Mouse (Mus musculus) E14TG2a.4 (cell line): ENCODE measurements around the gene Napsa.

ENCODE experiments used
- H3K27me3 ChIP-seq: 2 replicates; pipeline ENCODE4 v1.6.1; 2014; ENCODE audit warnings: low read length, control low read depth; ENCODE audit not compliant: insufficient read depth
- H3K36me3 ChIP-seq: 2 replicates; pipeline ENCODE4 v1.6.1; 2014; ENCODE audit warnings: low read length, control low read depth; ENCODE audit not compliant: insufficient read depth
- H3K4me1 ChIP-seq: replicated peaks from 2 replicates; pipeline ENCODE4 v1.6.1; 2014; ENCODE audit warnings: low read depth, low read length, control low read depth
- H3K4me3 ChIP-seq: replicated peaks from 2 replicates; pipeline ENCODE4 v1.5.1; 2014; ENCODE audit warnings: mild to moderate bottlenecking, low read length
- H3K9me3 ChIP-seq: 2 replicates; pipeline ENCODE4 v1.6.1; 2014; ENCODE audit warnings: low read length, control low read depth
- CTCF ChIP-seq: conservative IDR thresholded peaks from 2 replicates; pipeline ENCODE4 v1.5.1; 2014; ENCODE audit warnings: low read length
- NANOG ChIP-seq: IDR thresholded peaks from 2 replicates; pipeline ENCODE4 v1.6.1; 2014; ENCODE audit warnings: borderline replicate concordance, low read length, mixed read lengths
- POU5F1 ChIP-seq: IDR thresholded peaks from 2 replicates; pipeline ENCODE4 v1.6.1; 2014; ENCODE audit warnings: low read length, borderline replicate concordance

Gene Napsa

GRCm38 (mm10) chr7:44584921-44585320 is 12.7 kb downstream of the Napsa start:
- Histone ChIP-seq H3K4me1 (peaks cover 55% of the 10 kb centered on the region), H3K36me3 (peaks cover 21% of the 10 kb centered on the region), H3K9me3 (no peaks in the 10 kb centered on the region), H3K27me3 (peaks cover 29% of the 10 kb centered on the region), H3K4me3 (no peak overlapping the region)
- no peak for TF ChIP-seq NANOG
- no peak for TF ChIP-seq CTCF
- TF ChIP-seq POU5F1 = no peak

- H3K4me3 ChIP-seq = no peak overlapping the region
- TF ChIP-seq CTCF (no peak), NANOG (no peak), POU5F1 (no peak)
- H3K36me3 ChIP-seq = peaks cover 21% of the 10 kb centered on the region
- H3K9me3 ChIP-seq = no peaks in the 10 kb centered on the region
- peaks cover 29% of the 10 kb centered on the region for H3K27me3 ChIP-seq
- peaks cover 57% of the 10 kb centered on the region for H3K4me1 ChIP-seq
These were observed 13.4 kb downstream of the Napsa start for GRCm38 (mm10) chr7:44585606-44586005.

GRCm38 (mm10) chr7:44586518-44586917 is 14.3 kb downstream of the Napsa start:
- TF ChIP-seq POU5F1 (no peak), CTCF (no peak), NANOG (no peak)
- peaks cover 50% of the 10 kb centered on the region for H3K4me1 ChIP-seq
- peaks cover 17% of the 10 kb centered on the region for H3K36me3 ChIP-seq
- H3K27me3 ChIP-seq = peaks cover 29% of the 10 kb centered on the region
- peak overlapping the region; percentile 77 for H3K4me3 ChIP-seq
- H3K9me3 ChIP-seq = no peaks in the 10 kb centered on the region

DNA sequence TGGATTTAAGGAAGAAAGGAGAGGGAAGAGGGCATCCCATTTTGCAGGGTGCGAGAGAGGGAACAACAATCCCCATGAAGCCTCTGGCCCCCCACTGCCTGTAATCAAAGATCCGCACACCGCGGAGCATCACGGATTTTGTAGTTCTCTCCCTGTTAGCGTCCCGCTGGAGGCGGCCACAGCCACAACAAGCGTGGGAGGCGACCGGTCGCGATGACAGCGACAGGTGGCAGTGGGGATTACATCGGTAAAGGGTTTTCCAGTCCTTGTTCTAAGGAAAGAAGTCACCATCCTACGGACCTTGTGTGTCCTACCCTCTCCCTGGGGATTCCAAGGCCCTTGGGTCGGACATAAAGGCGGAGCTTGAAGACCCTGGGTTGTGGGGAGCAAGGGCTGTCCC is 14.8 kb downstream of the Napsa start:
- TF ChIP-seq NANOG (no peak), POU5F1 (no peak), CTCF (no peak)
- H3K9me3 ChIP-seq = no peaks in the 10 kb centered on the region
- peak overlapping the region; percentile 77 for H3K4me3 ChIP-seq
- H3K36me3 ChIP-seq = peaks cover 17% of the 10 kb centered on the region
- peaks cover 51% of the 10 kb centered on the region for H3K4me1 ChIP-seq
- H3K27me3 ChIP-seq = peaks cover 33% of the 10 kb centered on the region

GRCm38 (mm10) chr7:44587676-44588075 is 15.5 kb downstream of the Napsa start:
- Histone ChIP-seq H3K36me3 (peaks cover 13% of the 10 kb centered on the region), H3K4me1 (peaks cover 52% of the 10 kb centered on the region), H3K4me3 (peak overlapping the region; percentile 77), H3K27me3 (peaks cover 40% of the 10 kb centered on the region), H3K9me3 (no peaks in the 10 kb centered on the region)
- TF ChIP-seq NANOG (no peak), POU5F1 (no peak), CTCF (no peak)

DNA sequence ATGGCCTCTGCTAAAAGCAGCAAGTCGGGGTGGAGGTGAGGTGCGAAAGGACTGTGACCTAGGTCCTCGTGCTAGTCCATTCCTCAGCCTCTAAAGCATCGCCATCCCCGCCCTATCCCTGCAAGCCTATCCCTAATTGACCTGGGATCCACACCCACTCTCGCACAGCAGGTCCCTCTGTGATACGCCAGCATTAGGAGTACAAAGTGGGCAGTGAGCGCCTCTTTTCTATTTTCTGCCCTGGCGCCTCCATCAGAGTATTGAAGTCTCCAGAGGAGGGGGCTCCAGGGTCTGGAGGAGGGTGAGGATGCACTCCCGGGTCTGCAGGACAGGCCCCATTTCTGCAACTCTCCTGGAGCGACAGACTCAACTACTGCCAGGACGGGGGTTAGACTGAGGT is 16.2 kb downstream of the Napsa start:
- TF ChIP-seq CTCF (no peak), NANOG (no peak), POU5F1 (no peak)

DNA sequence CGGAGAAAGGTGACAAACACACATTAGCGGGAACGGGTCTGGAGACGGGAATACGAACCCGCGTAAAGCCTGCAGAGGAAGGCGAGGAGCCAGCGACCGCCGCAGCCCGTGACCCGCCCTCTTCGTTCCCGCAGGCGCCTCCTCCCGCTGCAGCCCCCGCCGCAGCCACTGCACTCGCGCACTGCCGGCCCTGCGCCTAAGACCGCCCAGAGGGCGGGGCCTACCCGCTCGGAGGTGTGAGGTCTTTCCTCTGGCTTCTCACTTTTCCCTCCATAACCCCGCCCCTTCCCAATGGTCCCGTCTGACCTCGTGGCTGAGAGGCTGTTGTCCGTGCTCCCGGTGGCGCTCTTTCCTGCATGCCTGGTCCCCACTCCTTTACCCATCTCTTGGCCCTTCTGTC is 17.0 kb downstream of the Napsa start:
- TF ChIP-seq CTCF (no peak), NANOG (no peak), POU5F1 (no peak)
- H3K36me3 ChIP-seq = peaks cover 19% of the 10 kb centered on the region
- peaks cover 65% of the 10 kb centered on the region for H3K4me1 ChIP-seq
- H3K9me3 ChIP-seq = no peaks in the 10 kb centered on the region
- peaks cover 38% of the 10 kb centered on the region for H3K27me3 ChIP-seq
- H3K4me3 ChIP-seq = peak overlapping the region; percentile 77

More for the DNA sequence above, 16.2 kb downstream of the Napsa start:
- H3K4me1 ChIP-seq = peaks cover 59% of the 10 kb centered on the region
- peaks cover 38% of the 10 kb centered on the region for H3K27me3 ChIP-seq
- H3K36me3 ChIP-seq = peaks cover 16% of the 10 kb centered on the region
- H3K9me3 ChIP-seq = no peaks in the 10 kb centered on the region
- H3K4me3 ChIP-seq = peak overlapping the region; percentile 77

GRCm38 (mm10) chr7:44589946-44590345 is 17.8 kb downstream of the Napsa start:
- Histone ChIP-seq H3K9me3 (no peaks in the 10 kb centered on the region), H3K4me1 (peaks cover 70% of the 10 kb centered on the region), H3K4me3 (peak overlapping the region; percentile 77), H3K27me3 (peaks cover 38% of the 10 kb centered on the region), H3K36me3 (peaks cover 26% of the 10 kb centered on the region)
- TF ChIP-seq CTCF = no peak
- TF ChIP-seq NANOG = no peak
- no peak for TF ChIP-seq POU5F1

- Histone ChIP-seq H3K27me3 (peaks cover 32% of the 10 kb centered on the region), H3K4me1 (peaks cover 77% of the 10 kb centered on the region), H3K36me3 (peaks cover 26% of the 10 kb centered on the region), H3K4me3 (peak within 1 kb of the TSS; percentile 93), H3K9me3 (no peaks in the 10 kb centered on the region)
- TF ChIP-seq POU5F1 (no peak), NANOG (no peak), CTCF (no peak)
These were observed 18.5 kb downstream of the Napsa start, which contains the start of gene Kcnc3 for GRCm38 (mm10) chr7:44590402-44591347. TSS of gene Kcnc3 (plus strand) at chr7:44590664.
